Mouse (Mus musculus): ENCODE results near the gene Adal. TPM values are rescaled to one million over a fixed set of nuclear protein-coding genes. Genes with fewer than 3 reads are reported as not detected.

The Adal gene
- polyA plus RNA-seq, 1 experiment from 2014 or later = 20.3 TPM

DNA sequence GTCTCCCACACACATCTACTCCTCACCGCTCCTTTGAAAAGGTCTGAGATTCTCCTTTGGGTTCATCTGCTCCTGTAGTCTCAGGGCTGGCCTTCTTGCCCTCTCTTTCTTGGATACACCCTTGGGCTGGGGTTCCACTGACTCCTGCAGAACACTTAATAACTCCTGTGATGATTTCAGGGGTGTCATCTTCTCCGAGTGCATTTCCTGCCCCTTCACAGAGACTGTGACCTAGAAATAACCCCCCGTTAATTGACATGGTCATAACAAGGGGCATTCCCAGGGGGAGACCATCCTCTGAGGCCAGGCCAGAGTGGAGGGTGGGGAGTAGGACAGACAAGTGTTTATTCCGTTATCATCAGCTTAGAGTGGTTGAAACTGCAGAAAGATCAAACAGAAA, 28.9 kb downstream of the Adal start:
- H3K36me3 ChIP-seq (ENCODE audit: control insufficient read depth, insufficient read depth, low read length) = peaks cover 34% of the 10 kb centered on the region
- no peaks in the 10 kb centered on the region for H3K27me3 ChIP-seq (replicated peaks; ENCODE audit: control insufficient read depth, insufficient read depth, low read length)
- WGBS = 46% methylated on average over 4 of the region's 4 CpGs
- H3K4me3 ChIP-seq (ENCODE audit: low read depth, low read length) = peak overlapping the region; percentile 87
- ATAC-seq (ENCODE audit: low read depth) (no peak), DNase-seq (ENCODE audit: low spot score) (no peak)
- H3K9me3 ChIP-seq (ENCODE audit: control insufficient read depth, low read length) = no peaks in the 10 kb centered on the region
- no peak overlapping the region for H3K27ac ChIP-seq (replicated peaks; ENCODE audit: low read depth, low read length)
- H3K9ac ChIP-seq (ENCODE audit: low read depth, low read length) = peak overlapping the region; percentile 86
- H3K4me1 ChIP-seq (ENCODE audit: control insufficient read depth, insufficient read depth, low read length) = peaks cover 19% of the 10 kb centered on the region
- H3K4me2 ChIP-seq (ENCODE audit: low read depth, low read length) = peak overlapping the region; percentile 78

DNA sequence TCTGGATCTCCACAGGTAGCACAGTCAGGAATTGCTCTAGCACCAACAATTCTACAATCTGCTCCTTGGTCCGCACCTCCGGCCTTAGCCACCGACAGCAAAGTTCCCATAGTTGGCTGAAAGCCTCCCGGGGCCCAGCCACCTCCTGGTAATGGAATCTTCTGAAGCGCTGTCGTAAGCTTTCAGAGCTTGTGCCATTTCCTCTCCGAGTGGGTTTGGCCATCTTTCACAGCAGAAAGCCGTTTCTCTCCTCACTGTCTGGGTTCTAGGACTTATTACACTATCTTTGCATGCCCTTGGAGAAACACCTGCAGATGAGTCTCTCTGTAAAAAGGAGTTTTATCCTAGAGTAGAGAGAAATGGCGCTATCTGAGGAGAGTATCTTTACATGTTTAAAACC, 29.7 kb downstream of the Adal start:
- H3K4me2 ChIP-seq (ENCODE audit: low read depth, low read length) = peak overlapping the region; percentile 78
- no peaks in the 10 kb centered on the region for H3K27me3 ChIP-seq (replicated peaks; ENCODE audit: control insufficient read depth, insufficient read depth, low read length)
- peak overlapping the region; percentile 86 for H3K9ac ChIP-seq (ENCODE audit: low read depth, low read length)
- H3K4me1 ChIP-seq (ENCODE audit: control insufficient read depth, insufficient read depth, low read length) = peaks cover 19% of the 10 kb centered on the region
- no peak overlapping the region for H3K27ac ChIP-seq (replicated peaks; ENCODE audit: low read depth, low read length)
- ATAC-seq (ENCODE audit: low read depth) (no peak), DNase-seq (ENCODE audit: low spot score) (peak; percentile 17)
- H3K4me3 ChIP-seq (ENCODE audit: low read depth, low read length) = peak overlapping the region; percentile 87
- H3K9me3 ChIP-seq (ENCODE audit: control insufficient read depth, low read length) = no peaks in the 10 kb centered on the region
- WGBS = 5% methylated on average over 9 of the region's 9 CpGs
- peaks cover 34% of the 10 kb centered on the region for H3K36me3 ChIP-seq (ENCODE audit: control insufficient read depth, insufficient read depth, low read length)

DNA sequence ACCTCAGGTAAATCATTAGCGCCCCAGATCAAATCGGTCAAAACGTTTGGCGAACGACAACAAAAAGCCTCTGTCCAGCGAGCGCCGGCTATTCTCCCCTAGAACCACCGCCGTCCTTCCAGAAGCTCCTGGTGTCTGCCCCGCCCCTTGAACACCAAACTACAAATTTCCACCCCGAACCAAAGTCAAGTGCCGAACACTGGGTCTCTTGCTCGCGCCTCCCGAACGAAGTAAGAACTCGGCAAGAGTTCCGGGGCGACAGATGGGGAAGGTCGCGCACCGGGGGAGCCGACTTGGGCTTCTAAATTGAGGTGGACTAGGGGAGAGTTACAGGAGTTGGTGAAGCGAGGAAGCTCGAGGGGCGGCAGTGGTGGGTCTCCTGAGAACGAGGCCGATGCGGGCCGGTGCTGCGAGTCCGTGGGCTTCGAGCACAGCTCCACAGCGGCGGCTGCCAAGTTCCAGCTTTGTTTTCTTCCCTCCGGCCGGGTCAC, 30.3 kb downstream of the Adal start, which contains the start of gene Tubgcp4:
TSS of gene Tubgcp4 (plus strand) at position 174 of the 491 bp plus-strand sequence.
- Histone ChIP-seq H3K4me1 (ENCODE audit: control insufficient read depth, insufficient read depth, low read length) (peaks cover 19% of the 10 kb centered on the region), H3K27ac (replicated peaks; ENCODE audit: low read depth, low read length) (peak within 1 kb of the TSS; percentile 81), H3K4me3 (ENCODE audit: low read depth, low read length) (peak within 1 kb of the TSS; percentile 87), H3K4me2 (ENCODE audit: low read depth, low read length) (peak within 1 kb of the TSS; percentile 78), H3K36me3 (ENCODE audit: control insufficient read depth, insufficient read depth, low read length) (peaks cover 36% of the 10 kb centered on the region), H3K9me3 (ENCODE audit: control insufficient read depth, low read length) (no peaks in the 10 kb centered on the region), H3K27me3 (replicated peaks; ENCODE audit: control insufficient read depth, insufficient read depth, low read length) (no peaks in the 10 kb centered on the region), H3K9ac (ENCODE audit: low read depth, low read length) (peak within 1 kb of the TSS; percentile 86)
- ATAC-seq (ENCODE audit: low read depth) (peak; percentile 43), DNase-seq (ENCODE audit: low spot score) (peak; percentile 44)
- WGBS = under 1% methylated on average over 34 of the region's 38 CpGs

DNA sequence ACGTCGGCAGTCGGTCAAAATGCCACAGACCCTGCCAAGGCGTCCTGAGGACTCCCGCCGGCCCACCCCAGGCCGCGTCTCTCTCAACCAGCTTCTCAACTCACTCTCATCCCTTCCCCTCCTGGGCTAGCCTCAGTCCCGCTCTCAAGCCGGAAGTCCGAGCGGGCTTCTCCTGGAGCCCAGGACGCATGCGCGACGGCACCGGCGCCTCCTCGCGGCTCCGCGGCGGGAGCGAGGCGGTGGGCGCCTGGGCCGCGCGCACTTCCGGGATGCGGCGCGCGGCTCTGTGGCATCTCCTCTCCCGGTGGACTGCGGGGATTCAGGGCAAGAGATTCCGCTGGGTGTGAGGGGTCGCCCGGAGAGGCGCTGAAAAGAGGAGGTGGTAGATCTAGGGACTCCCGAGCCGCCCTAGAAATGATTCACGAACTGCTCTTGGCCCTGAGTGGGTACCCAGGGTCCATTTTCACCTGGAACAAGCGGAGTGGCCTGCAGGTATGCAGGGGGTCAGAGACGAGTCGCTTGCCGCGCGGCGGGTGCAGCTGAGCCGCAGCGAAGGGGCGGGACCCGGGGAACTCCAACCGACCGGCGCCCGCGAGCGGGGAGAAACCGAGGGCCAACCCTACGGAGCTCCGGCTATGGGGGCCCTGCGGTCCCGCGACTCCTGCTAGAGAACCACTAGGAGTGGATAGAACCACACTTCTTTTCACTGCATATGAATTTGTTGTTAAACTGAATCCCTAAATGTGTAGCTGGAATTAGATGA, 30.9 kb downstream of the Adal start, which contains the start of gene Zscan29:
TSS of gene Zscan29 (minus strand) at position 146 of the 763 bp plus-strand sequence.
- peak; percentile 96 for DNase-seq (ENCODE audit: low spot score)
- Histone ChIP-seq H3K9me3 (ENCODE audit: control insufficient read depth, low read length) (no peaks in the 10 kb centered on the region), H3K4me2 (ENCODE audit: low read depth, low read length) (peak within 1 kb of the TSS; percentile 78), H3K27me3 (replicated peaks; ENCODE audit: control insufficient read depth, insufficient read depth, low read length) (no peaks in the 10 kb centered on the region), H3K36me3 (ENCODE audit: control insufficient read depth, insufficient read depth, low read length) (peaks cover 39% of the 10 kb centered on the region), H3K9ac (ENCODE audit: low read depth, low read length) (peak within 1 kb of the TSS; percentile 86), H3K27ac (replicated peaks; ENCODE audit: low read depth, low read length) (peak within 1 kb of the TSS; percentile 81), H3K4me1 (ENCODE audit: control insufficient read depth, insufficient read depth, low read length) (peaks cover 19% of the 10 kb centered on the region), H3K4me3 (ENCODE audit: low read depth, low read length) (peak within 1 kb of the TSS; percentile 87)
- under 1% methylated on average over 61 of the region's 66 CpGs for WGBS
- peak; percentile 98 for ATAC-seq (ENCODE audit: low read depth)

DNA sequence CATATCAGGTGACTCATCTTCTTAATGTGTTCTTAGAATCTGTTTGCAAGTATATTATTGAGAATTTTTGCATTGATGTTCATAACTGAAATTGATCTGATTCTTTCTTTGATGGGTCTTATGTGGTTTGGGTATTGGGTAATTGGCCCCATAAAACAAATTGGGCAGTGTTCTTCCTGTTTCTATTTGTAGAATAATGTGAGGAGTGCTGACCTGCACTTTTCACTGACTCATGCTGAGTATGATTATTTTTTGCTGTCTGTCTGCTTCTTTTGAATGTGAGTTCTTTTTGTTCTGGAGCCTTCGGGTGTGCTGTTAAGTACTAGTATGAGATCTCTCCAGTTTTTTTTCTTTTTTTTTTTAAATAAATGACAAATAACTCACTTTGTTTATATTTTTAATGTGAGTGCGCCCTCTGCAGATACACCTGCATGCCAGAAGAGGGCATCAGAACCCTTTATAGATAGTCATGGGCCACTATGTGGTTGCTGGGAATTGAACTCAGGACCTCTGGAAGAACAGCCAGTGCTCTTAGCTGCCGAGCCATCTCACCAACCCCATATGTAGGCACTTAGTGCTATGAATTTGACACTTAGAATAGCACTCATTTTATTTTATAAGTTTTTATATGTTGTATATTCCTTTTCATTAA, 38.7 kb downstream of the Adal start:
- 91% methylated on average over 3 of the region's 3 CpGs for WGBS
- Histone ChIP-seq H3K4me3 (ENCODE audit: low read depth, low read length) (no peak overlapping the region), H3K27ac (replicated peaks; ENCODE audit: low read depth, low read length) (no peak overlapping the region), H3K4me1 (ENCODE audit: control insufficient read depth, insufficient read depth, low read length) (no peaks in the 10 kb centered on the region), H3K9ac (ENCODE audit: low read depth, low read length) (no peak overlapping the region), H3K4me2 (ENCODE audit: low read depth, low read length) (no peak overlapping the region), H3K9me3 (ENCODE audit: control insufficient read depth, low read length) (no peaks in the 10 kb centered on the region), H3K36me3 (ENCODE audit: control insufficient read depth, insufficient read depth, low read length) (peaks cover 80% of the 10 kb centered on the region), H3K27me3 (replicated peaks; ENCODE audit: control insufficient read depth, insufficient read depth, low read length) (no peaks in the 10 kb centered on the region)
- DNase-seq (ENCODE audit: low spot score) (no peak), ATAC-seq (ENCODE audit: low read depth) (no peak)

DNA sequence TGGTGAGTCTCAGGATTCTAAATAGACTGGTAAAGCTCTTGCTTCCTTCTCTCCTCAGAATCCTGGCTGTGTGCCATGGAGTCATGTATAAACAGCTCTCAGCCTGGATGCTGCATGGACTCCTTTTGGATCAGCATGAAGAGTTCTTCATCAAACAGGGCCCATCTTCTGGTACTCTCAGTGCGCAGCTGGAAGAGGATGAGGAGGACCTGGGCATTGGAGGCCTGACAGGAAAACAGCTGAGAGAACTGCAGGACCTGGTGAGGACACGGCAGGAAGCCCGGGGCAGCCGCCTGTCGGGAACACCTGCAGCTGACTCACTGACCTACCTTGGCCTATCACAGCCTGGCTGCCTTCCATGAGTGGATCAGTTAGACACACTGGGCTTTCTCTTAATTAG, 43.2 kb downstream of the Adal start:
- Histone ChIP-seq H3K9ac (ENCODE audit: low read depth, low read length) (no peak overlapping the region), H3K27me3 (replicated peaks; ENCODE audit: control insufficient read depth, insufficient read depth, low read length) (no peaks in the 10 kb centered on the region), H3K27ac (replicated peaks; ENCODE audit: low read depth, low read length) (no peak overlapping the region), H3K4me2 (ENCODE audit: low read depth, low read length) (no peak overlapping the region), H3K36me3 (ENCODE audit: control insufficient read depth, insufficient read depth, low read length) (peaks cover 78% of the 10 kb centered on the region), H3K4me1 (ENCODE audit: control insufficient read depth, insufficient read depth, low read length) (no peaks in the 10 kb centered on the region), H3K9me3 (ENCODE audit: control insufficient read depth, low read length) (no peaks in the 10 kb centered on the region), H3K4me3 (ENCODE audit: low read depth, low read length) (no peak overlapping the region)
- 83% methylated on average over 5 of the region's 5 CpGs for WGBS
- DNase-seq (ENCODE audit: low spot score) (no peak), ATAC-seq (ENCODE audit: low read depth) (no peak)

DNA sequence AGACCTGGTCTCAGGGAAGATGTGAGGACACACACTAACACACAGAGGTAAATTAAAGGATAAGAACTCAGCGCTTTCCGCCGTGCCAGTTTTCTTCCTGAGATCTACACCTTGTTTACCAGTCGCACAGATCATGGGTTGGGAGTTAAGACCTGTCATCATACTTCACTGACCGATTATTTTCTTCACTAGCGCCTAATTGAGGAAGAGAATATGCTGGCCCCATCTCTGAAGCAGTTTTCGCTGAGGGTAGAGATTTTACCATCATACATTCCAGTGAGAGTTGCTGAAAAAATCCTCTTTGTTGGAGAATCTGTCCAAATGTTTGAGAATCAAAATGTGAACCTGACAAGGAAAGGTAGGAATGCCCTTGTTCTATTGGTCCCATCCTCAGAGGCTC, 43.9 kb downstream of the Adal start:
- 97% methylated on average over 7 of the region's 7 CpGs for WGBS
- DNase-seq (ENCODE audit: low spot score) (no peak), ATAC-seq (ENCODE audit: low read depth) (no peak)
- Histone ChIP-seq H3K4me1 (ENCODE audit: control insufficient read depth, insufficient read depth, low read length) (no peaks in the 10 kb centered on the region), H3K4me2 (ENCODE audit: low read depth, low read length) (no peak overlapping the region), H3K27ac (replicated peaks; ENCODE audit: low read depth, low read length) (no peak overlapping the region), H3K9ac (ENCODE audit: low read depth, low read length) (no peak overlapping the region), H3K36me3 (ENCODE audit: control insufficient read depth, insufficient read depth, low read length) (peaks cover 78% of the 10 kb centered on the region), H3K4me3 (ENCODE audit: low read depth, low read length) (no peak overlapping the region), H3K27me3 (replicated peaks; ENCODE audit: control insufficient read depth, insufficient read depth, low read length) (no peaks in the 10 kb centered on the region), H3K9me3 (ENCODE audit: control insufficient read depth, low read length) (no peaks in the 10 kb centered on the region)

DNA sequence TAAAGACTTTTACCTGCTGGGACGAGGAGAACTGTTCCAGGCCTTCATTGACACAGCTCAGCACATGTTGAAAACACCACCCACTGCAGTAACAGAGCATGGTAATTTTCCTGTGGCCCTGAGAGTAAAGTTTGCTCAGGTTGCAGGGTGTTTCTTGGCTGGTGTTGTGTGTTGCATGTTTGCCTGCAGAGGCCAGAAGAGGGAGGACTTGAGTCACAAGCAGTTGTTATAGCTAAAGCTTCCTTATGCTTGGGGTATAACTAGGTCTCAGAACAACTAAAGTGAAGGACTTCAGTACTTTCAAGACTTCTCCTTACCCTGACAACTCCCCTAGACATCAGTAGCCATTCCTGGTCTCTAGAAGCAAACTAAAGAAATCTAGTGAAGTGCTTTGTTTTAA, 48.3 kb downstream of the Adal start:
- no peak overlapping the region for H3K9ac ChIP-seq (ENCODE audit: low read depth, low read length)
- H3K4me1 ChIP-seq (ENCODE audit: control insufficient read depth, insufficient read depth, low read length) = no peaks in the 10 kb centered on the region
- no peak overlapping the region for H3K4me2 ChIP-seq (ENCODE audit: low read depth, low read length)
- no peak for DNase-seq (ENCODE audit: low spot score)
- ATAC-seq (ENCODE audit: low read depth) = no peak
- no peaks in the 10 kb centered on the region for H3K9me3 ChIP-seq (ENCODE audit: control insufficient read depth, low read length)
- no peaks in the 10 kb centered on the region for H3K27me3 ChIP-seq (replicated peaks; ENCODE audit: control insufficient read depth, insufficient read depth, low read length)
- peaks cover 90% of the 10 kb centered on the region for H3K36me3 ChIP-seq (ENCODE audit: control insufficient read depth, insufficient read depth, low read length)
- H3K4me3 ChIP-seq (ENCODE audit: low read depth, low read length) = no peak overlapping the region
- WGBS = 50% methylated on average over 1 of the region's 1 CpGs
- H3K27ac ChIP-seq (replicated peaks; ENCODE audit: low read depth, low read length) = no peak overlapping the region
